Mouse (Mus musculus) forebrain, postnatal 0 days (tissue): ENCODE results near the gene Nt5dc2. TPM values are rescaled to one million over a fixed set of nuclear protein-coding genes. Genes with fewer than 3 reads are reported as not detected.

Source experiments
- ATAC-seq: fragments of 200-750 bp; cut with Nextera tagmentation; 2 replicates; pipeline ENCODE4 v1.8.0; 2017; ENCODE audit warnings: mild to moderate bottlenecking, moderate library complexity
- DNase-seq: peaks from one replicate; pipeline ENCODE4 v3.0.0-alpha.2; 2015
- H3K27ac ChIP-seq: fragments of 300-500 bp; sonication (generic); 2 replicates; pipeline ENCODE4 v1.5.1; 2014; ENCODE audit warnings: low read depth, mild to moderate bottlenecking, antibody characterized with exemption, low read length, moderate library complexity, mixed read lengths
- H3K27me3 ChIP-seq: fragments of 300-500 bp; sonication (generic); 2 replicates; pipeline ENCODE4 v1.6.1; 2014; ENCODE audit warnings: mild to moderate bottlenecking, low read length, mixed read lengths; ENCODE audit not compliant: insufficient read depth
- H3K36me3 ChIP-seq: fragments of 300-500 bp; sonication (generic); 2 replicates; pipeline ENCODE4 v1.6.1; 2014; ENCODE audit warnings: mild to moderate bottlenecking, moderate library complexity; ENCODE audit not compliant: insufficient read depth
- H3K4me1 ChIP-seq: fragments of 300-500 bp; sonication (generic); 2 replicates; pipeline ENCODE4 v1.6.1; 2014; ENCODE audit warnings: antibody characterized with exemption; ENCODE audit not compliant: insufficient read depth
- H3K4me2 ChIP-seq: fragments of 300-500 bp; sonication (generic); 2 replicates; pipeline ENCODE4 v1.6.1; 2014; ENCODE audit warnings: low read depth, mild to moderate bottlenecking, moderate library complexity
- H3K4me3 ChIP-seq: fragments of 300-500 bp; sonication (generic); 2 replicates; pipeline ENCODE4 v1.5.1; 2014; ENCODE audit warnings: low read depth, low read length, mixed read lengths
- H3K9ac ChIP-seq: fragments of 300-500 bp; sonication (generic); 2 replicates; pipeline ENCODE4 v1.6.1; 2014; ENCODE audit warnings: mild to moderate bottlenecking
- H3K9me3 ChIP-seq: fragments of 300-500 bp; sonication (generic); 2 replicates; pipeline ENCODE4 v1.6.1; 2016; ENCODE audit warnings: low read length
- CTCF ChIP-seq: sonication (generic); IDR thresholded peaks from 2 replicates; pipeline ENCODE4 v1.5.1; 2016; ENCODE audit warnings: antibody characterized with exemption, control low read depth, low read depth
- WGBS: fragments of 180-500 bp; shearing (Covaris S2); extraction: QIAGEN DNeasy Blood & Tissue Kit; methylation state at CpG from one replicate; pipeline ENCODE4 v1.1.7; 2014; 5-methylcytosine and 5-hydroxymethylcytosine counted together
- polyA plus RNA-seq: library from polyadenylated mRNA; unstranded; fragments of >200 nt; fragmentation: Nextera tagmentation; extraction: Ambion mirVana; gene quantifications from 2 replicates; pipeline ENCODE4 v1.2.1, GENCODE M21; 2015
- total RNA-seq: library from RNA; depleted of rRNA; stranded (reverse); fragments of >200 nt; gene quantifications from 2 replicates; pipeline ENCODE4 v1.2.3, GENCODE M21; 2014

The Nt5dc2 gene
- total and polyA plus RNA-seq, 2 experiments from 2014 or later, result 80.3 to 107 TPM

DNA sequence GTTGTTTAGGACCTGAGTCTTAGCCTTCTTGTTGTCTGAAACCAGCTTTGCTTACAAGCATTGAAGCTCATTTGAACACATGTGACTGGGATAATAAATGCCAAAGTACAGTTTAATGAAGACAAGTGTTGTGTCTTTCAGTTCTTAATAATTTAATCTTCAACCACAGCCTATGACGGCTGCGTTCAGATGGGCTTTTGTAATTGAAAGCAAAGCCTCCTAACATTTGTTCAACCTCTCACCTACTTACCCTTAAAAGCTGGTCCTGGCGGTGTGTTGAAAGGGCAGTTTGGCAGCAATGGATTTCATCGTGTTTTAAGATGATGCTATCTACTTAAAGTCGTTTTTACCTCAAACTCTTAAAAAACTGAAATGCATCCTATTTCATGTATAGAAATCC, 18.7 kb upstream of the Nt5dc2 start:
- Histone ChIP-seq H3K36me3 (peaks cover 42% of the 10 kb centered on the region), H3K4me1 (no peaks in the 10 kb centered on the region), H3K27me3 (no peaks in the 10 kb centered on the region), H3K4me2 (no peak overlapping the region), H3K4me3 (no peak overlapping the region), H3K9ac (no peak overlapping the region), H3K9me3 (no peaks in the 10 kb centered on the region), H3K27ac (no peak overlapping the region)
- DNase-seq (no peak), ATAC-seq (no peak)
- WGBS, result 84% methylated on average over 5 of the region's 5 CpGs
- TF ChIP-seq CTCF, result no peak

DNA sequence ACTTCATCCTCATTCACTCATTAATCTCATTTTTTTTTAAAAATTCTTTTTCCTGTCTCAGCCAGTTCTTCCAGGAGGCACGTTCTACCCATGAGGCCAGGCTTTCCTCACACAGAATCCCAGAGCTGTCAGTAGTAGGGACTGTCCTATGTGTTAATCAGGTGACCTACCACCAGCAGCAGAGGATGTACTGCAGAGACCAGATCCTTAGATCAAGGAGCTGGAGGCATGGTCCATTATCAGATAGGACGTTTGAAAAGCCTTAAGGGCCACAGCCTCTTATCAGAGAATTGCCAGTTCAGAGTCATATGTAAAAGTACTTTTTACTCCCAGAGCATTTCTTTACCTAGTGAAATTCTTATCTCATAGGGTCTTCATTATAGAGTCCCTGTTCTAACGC, 16.8 kb upstream of the Nt5dc2 start:
- peaks cover 44% of the 10 kb centered on the region for H3K36me3 ChIP-seq
- ATAC-seq, result no peak

DNA sequence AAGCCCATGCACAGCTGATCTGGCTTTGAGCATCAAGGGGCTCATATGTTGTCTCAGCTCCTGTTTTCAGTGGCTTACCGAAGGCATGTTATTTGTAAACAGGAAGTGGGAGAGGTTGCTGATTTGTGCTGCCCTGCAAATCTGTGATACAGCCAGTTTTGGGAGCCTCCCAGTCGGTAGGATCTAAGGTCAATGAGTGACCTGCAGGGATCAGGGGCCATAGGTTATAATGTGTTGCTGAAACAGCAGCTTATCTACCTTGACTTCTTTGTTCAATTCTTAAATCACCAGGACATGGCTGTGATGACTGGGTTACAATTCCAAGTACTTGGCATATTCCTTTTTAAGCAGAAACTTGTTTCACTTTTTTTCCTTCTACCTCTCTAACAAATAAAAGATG, 15.3 kb upstream of the Nt5dc2 start:
- H3K4me3 ChIP-seq, result no peak overlapping the region
- H3K4me1 ChIP-seq, result no peaks in the 10 kb centered on the region
- WGBS, result 84% methylated on average over 2 of the region's 2 CpGs
- H3K4me2 ChIP-seq, result no peak overlapping the region
- TF ChIP-seq CTCF, result no peak
- no peaks in the 10 kb centered on the region for H3K9me3 ChIP-seq
- no peak overlapping the region for H3K9ac ChIP-seq
- H3K27me3 ChIP-seq, result no peaks in the 10 kb centered on the region
- DNase-seq (no peak), ATAC-seq (no peak)
- H3K36me3 ChIP-seq, result peaks cover 37% of the 10 kb centered on the region
- no peak overlapping the region for H3K27ac ChIP-seq

More for the DNA sequence above, 16.8 kb upstream of the Nt5dc2 start:
- H3K27ac ChIP-seq, result no peak overlapping the region
- no peaks in the 10 kb centered on the region for H3K27me3 ChIP-seq
- H3K4me2 ChIP-seq, result no peak overlapping the region
- H3K4me3 ChIP-seq, result no peak overlapping the region
- DNase-seq, result no peak
- no peaks in the 10 kb centered on the region for H3K9me3 ChIP-seq
- TF ChIP-seq CTCF, result no peak
- no peak overlapping the region for H3K9ac ChIP-seq
- 89% methylated on average over 3 of the region's 3 CpGs for WGBS
- no peaks in the 10 kb centered on the region for H3K4me1 ChIP-seq

DNA sequence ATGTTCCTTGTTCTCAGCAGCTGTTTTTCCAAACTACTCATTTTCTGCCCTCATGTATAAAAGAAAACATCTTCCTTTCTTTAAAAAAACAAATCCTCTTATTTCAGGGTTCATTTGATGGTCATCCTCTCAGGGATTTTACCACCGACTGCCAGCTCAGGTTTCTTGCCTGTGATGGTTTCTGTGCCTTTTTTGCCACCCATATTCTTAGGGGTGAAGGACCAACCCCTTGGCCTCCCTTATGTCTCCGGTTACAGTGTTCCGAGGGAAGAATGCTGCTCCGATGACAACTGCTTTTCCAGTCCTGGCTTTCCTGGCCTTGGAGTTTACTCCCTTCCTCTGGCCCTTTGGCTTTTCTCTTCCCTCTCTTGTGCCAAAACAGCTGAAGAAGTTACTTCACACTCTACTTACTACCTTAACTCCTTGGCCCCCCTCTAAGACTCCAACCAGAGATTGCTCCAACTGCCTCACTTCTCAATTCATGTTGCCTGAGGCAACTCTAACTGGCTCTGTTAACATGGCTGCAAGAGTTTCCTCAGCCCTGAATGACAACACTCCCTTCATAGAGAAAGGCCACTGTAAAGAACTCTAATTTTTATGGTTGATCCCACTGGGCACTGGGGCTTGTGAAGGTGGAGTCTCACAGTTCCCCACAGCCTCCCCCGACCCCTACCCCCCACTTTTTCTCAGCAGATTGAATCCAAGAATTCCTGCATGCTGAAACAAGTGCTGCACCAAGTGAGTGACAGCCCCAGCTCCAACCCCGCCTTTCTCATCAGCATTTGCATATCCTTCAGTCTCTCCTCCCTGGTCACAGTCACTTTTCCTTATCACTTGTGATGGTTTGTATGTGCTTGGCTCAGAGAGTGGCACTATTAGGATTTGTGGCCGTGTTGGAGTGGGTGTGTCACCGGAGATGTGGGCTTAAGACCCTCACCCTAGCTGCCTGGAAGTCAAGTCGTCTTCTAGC, 5.5 kb upstream of the Nt5dc2 start:
- Histone ChIP-seq H3K4me2 (no peak overlapping the region), H3K9ac (no peak overlapping the region), H3K27ac (0 out of 2 replicates have a peak overlapping the region, but pooled peaks have one; percentile 9), H3K36me3 (peaks cover 13% of the 10 kb centered on the region), H3K4me1 (peaks cover 8% of the 10 kb centered on the region; the same call in 1 of the 2 replicates), H3K4me3 (no peak overlapping the region), H3K9me3 (no peaks in the 10 kb centered on the region), H3K27me3 (no peaks in the 10 kb centered on the region)
- WGBS, result 69% methylated on average over 9 of the region's 9 CpGs
- ATAC-seq (no peak), DNase-seq (no peak)
- no peak for TF ChIP-seq CTCF

DNA sequence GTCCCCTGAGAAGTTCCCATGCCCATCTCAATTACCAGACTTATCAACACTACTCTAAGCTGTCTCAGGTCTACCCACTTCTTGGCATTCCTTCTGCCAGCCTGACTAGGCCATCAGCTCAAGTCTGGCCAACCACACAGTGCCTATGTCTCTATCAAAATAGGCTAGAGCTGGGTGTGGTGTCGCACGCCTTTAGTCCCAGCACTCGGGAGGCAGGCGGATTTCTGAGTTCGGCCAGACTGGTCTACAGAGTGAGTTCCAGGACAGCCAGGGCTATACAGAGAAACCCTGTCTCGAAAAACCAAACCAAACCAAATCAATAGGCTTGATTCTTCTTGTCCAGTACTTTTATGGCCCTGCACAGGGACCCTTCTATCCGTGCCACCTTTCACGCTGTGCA, 4.0 kb upstream of the Nt5dc2 start:
- Histone ChIP-seq H3K36me3 (peaks cover 9% of the 10 kb centered on the region), H3K4me1 (peaks cover 8% of the 10 kb centered on the region; the same call in 1 of the 2 replicates), H3K4me3 (no peak overlapping the region), H3K27me3 (no peaks in the 10 kb centered on the region), H3K27ac (no peak overlapping the region), H3K9me3 (no peaks in the 10 kb centered on the region), H3K4me2 (no peak overlapping the region), H3K9ac (no peak overlapping the region)
- WGBS, result 96% methylated on average over 8 of the region's 8 CpGs
- no peak for TF ChIP-seq CTCF
- DNase-seq (no peak), ATAC-seq (no peak)

DNA sequence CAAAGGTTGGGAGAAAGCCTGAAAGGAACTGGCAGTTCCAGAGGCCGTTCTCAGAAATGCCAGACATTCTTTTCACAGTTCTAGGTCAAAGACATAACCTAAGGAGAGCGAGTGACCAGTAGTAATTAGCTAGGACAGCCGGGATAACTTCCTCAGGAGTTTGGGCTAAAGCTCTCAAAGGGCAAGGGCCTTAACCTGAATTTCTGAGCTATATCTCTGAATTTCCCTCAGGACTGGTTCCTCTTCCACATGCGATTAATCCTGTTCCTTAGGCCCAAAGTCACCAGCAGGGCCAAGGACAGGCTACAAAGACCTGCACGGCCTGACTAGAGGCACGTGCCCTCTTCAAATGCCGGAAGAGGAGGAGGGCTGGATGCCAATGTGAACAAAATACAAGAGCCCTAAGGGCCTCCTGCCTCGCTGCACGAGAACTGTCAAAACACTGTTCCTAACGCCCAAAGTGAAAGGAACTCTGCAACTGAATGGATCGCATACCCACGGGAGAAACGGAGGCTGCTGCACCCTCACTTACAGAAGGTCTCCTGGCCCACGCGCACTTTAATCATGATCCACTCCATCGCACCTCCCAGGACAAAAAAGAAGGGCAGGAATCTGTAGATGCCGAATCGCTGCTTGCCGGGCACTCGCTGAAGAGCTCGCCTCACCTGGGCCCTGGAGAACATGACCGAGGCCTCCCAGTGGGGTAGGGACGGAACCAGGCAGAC, 2.6 kb upstream of the Nt5dc2 start:
- Histone ChIP-seq H3K36me3 (peaks cover 5% of the 10 kb centered on the region; the same call in 1 of the 2 replicates), H3K9ac (peak overlapping the region; percentile 64), H3K4me3 (peak overlapping the region; percentile 52), H3K27me3 (no peaks in the 10 kb centered on the region), H3K27ac (peak overlapping the region; percentile 69), H3K4me1 (peaks cover 15% of the 10 kb centered on the region), H3K4me2 (peak overlapping the region; percentile 72), H3K9me3 (no peaks in the 10 kb centered on the region)
- under 1% methylated on average over 23 of the region's 23 CpGs for WGBS
- ATAC-seq (peak; percentile 4; the same call in 1 of the 2 replicates), DNase-seq (no peak)
- no peak for TF ChIP-seq CTCF

DNA sequence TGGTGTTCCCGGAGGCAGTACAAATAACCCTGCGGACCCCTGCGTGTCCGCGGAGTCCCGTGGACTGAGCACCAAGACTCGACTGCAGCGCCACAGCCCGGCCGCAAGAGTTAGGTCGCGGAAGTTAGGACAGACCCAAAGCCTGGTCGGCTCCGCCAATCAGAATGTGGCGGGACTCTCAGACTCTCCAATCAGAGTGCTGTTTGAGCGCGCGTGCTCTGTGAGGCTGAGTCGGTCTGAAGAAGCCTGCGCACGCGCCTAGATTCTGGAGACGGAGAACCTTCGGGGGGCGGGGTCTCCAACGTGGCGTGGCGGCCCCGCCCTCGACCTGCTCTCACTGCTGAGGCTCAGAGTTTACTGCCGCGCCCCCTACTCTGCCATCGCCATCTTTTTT, 2.0 kb upstream of the Nt5dc2 start, which contains the start of gene Smim4:
TSS of gene Smim4 (minus strand) at position 131 of the 394 bp plus-strand sequence.
- no peaks in the 10 kb centered on the region for H3K27me3 ChIP-seq
- H3K27ac ChIP-seq, result peak within 1 kb of the TSS; percentile 69
- peak; percentile 100 for DNase-seq
- H3K4me2 ChIP-seq, result peak within 1 kb of the TSS; percentile 72
- peak; percentile 97 for ATAC-seq
- H3K4me1 ChIP-seq, result peaks cover 18% of the 10 kb centered on the region
- H3K9me3 ChIP-seq, result no peaks in the 10 kb centered on the region
- H3K9ac ChIP-seq, result peak within 1 kb of the TSS; percentile 64
- H3K36me3 ChIP-seq, result no peaks in the 10 kb centered on the region
- H3K4me3 ChIP-seq, result peak within 1 kb of the TSS; percentile 52
- peak; percentile 76 for TF ChIP-seq CTCF
- under 1% methylated on average over 33 of the region's 33 CpGs for WGBS
